Mouse (Mus musculus) erythroblast, embryonic 14.5 days (primary cell): ENCODE measurements at regions not wholly inside any gene's neighbourhood (a gene's known extent, or its start where the extent isn't known, plus 50 kb on each side); places are given as distances from the start of the nearest gene placed in this dataset.

ENCODE experiments used
- GATA1 ChIP-seq: IDR thresholded peaks from 2 replicates; pipeline ENCODE4 v1.6.1; 2012; ENCODE audit warnings: low read length, inconsistent platforms, mixed read lengths
- TAL1 ChIP-seq: IDR thresholded peaks from 3 replicates; pipeline ENCODE4 v1.6.1; 2012; ENCODE audit warnings: low read length, inconsistent platforms, mixed read lengths

DNA sequence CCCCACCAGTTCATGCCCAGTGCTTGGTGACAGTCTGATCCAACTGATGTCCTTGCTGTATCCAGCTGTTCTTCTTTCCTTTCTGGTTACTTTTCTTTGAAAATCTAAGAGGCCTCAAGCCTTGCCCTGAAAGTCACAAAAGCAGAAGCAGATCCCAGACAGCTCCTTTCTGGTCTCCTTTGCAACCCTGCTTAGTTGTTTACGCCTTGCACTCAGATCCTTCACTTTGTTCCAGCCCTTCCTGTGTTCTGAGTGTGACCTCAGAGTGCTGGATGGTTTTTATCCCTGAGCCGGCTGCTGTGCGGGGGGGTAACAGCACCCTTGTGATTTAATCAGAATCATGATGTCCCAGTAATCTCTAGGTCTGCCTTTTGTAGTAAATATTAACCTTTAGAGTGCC is 324.3 kb upstream of the Npvf start:
- TF ChIP-seq TAL1 (no peak), GATA1 (no peak)
